Mouse (Mus musculus): ENCODE results near the gene Hspb11. TPM values are rescaled to one million over a fixed set of nuclear protein-coding genes. Genes with fewer than 3 reads are reported as not detected.
A peak's percentile ranks its signal among the peaks of the same experiment; 100 is the strongest.

Hspb11 gene
- total RNA-seq (2021) = 18.1 and 26.8 TPM in 2 replicates
- long read RNA-seq, transcript Hspb11-202 (6 exons, 607 nt) = major isoform, 6 of 17 reads
- long read RNA-seq, transcript Hspb11-201 (6 exons, 608 nt) = major isoform, 6 of 17 reads
- long read RNA-seq, partial matches to known transcripts = 2 of 17 reads
- long read RNA-seq, other reads (novel, unspliced or antisense) = 3 of 17 reads

DNA sequence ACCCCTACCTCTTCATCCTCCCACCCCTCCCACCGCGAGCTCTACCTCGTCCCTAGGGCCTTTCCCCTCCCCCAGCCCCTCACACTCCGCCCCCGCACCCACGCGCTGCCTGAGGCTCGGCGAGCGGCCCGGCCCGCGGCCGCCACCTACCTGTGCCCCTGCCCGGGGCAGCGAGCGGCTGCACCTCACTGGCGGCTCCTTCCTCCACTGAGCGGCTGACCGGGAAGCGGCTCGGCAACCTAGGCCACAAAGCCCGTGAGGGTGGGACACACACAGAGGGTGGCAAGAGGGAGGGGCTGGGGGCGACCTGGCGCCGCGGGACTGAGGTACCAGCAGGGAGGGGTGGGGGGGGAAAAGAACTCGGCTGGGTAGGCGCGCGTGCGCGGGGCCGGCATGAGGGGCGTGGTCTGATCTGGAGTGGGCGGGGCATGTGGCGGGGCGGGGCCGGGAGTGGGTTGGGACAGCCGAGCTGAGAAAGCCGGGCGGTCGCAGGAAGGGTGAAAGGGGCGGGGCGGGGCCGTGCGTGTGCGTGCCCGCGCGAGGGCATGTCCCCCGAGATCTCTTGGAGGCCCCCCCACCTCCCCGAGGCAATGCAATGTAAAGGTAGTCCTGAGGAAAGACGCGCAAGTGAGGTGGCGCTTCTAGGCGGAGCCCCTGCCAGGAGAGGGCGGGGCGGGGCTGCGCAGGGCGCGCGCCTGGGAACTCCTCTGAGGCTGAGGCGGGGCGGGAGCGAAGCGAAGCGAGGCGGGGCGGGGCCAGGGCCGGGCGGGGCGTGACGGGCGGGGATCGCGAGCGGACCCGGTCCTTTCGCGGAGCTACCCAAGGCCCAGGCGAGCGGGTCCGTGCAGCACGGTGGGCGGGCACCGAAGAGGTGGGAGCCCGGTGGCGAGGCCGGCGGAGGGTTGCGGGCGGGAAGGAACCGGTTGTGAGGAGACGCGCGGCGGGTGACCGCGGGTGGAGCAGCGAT lies at the start of gene Hspb11, which contains the start of gene Lrrc42:
TSS of gene Hspb11 (plus strand) at position 469 of the 967 bp plus-strand sequence.
TSS of gene Lrrc42 (minus strand) at position 408 of the 967 bp plus-strand sequence.
- DNase-seq = peak; percentile 96

DNA sequence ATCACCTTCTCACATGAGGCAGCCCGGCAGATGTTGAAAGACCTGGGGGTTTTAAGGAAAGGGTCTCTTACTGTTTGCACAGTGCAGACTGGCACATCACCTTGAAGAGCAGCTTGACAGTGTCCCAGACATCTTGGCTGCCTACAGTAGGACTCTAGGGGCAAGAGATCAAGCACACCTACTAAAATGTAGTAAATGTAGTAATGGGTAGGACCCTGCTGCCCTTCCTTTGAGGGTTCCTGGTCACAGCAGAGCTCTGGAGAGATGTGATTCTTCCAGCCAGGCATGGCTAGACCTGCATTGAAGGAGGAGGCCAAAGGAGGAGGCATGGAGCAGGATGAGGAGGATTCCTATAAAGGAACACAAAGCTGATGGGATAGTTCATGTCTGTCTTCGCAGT lies 46.4 kb upstream of the Hspb11 start:
- no peak for DNase-seq

DNA sequence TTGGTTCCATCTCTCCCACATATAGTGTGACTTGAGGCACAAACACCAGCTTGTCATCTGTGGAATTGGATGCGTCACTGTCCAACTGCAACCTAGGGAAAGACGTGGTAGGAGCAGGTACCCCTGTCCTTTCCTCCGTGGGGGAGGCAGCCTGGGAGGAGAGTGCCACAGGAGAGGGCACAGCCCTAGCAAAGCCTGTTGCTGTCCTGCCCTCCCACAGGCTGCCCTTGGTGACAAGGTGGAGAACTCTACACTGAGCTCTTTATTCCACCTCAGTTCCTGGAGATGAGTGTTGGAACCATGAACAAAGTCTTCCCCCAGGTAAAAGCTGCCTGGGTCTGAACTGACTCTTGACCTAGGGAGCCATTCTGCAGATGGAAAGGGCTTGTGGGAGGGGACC lies 44.5 kb upstream of the Hspb11 start, which contains the start of gene Ldlrad1:
TSS of gene Ldlrad1 (plus strand) at position 301 of the 400 bp plus-strand sequence.
- no peak for DNase-seq

DNA sequence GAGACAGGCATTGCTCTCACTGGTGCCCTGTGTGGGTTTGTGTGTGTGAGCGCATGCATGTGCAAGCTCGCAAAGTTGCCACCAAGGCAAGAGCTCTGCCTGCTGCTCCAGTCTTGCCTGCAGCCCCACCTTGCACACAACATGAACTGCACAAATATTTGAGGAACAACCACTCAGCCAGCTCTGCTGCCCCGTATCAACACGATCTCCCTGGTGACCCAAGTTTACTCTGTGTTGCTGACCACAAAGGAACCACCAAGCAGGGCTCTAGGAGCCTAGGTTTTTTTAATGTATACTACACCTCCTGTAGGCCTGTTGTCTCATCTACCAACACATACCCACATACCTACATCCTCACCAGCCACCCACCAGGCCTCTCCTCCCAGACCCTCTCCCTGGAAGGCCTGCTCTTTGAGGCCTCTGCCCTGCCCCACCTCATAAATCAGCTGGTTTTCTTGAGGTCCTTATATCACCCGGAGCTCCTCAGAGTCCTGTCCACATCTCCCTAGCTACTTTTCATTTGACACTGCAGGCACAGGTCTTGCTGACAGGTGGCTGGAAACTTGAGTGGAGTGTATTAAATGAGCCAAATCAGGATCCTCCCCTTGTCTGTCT lies 42.8 kb upstream of the Hspb11 start:
- no peak for DNase-seq

DNA sequence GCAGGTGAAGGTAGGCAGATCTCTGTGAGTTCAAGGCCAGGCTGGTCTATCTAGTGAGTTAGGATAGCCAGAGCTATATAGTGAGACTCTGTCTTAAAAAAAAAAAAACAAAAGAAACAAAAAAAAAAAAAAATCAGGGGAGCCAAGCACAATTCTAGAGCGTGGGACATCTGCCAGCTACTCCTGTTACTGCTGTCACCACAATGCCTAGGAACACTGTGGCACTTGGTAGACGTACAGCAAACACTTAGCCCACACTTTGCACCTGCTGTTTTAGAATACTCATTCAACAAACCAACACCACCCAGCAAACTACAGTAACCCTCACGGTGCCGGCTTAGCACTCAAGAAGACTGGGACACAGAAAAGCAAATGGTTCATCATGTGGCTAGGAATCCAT lies 41.9 kb upstream of the Hspb11 start:
- no peak for DNase-seq

DNA sequence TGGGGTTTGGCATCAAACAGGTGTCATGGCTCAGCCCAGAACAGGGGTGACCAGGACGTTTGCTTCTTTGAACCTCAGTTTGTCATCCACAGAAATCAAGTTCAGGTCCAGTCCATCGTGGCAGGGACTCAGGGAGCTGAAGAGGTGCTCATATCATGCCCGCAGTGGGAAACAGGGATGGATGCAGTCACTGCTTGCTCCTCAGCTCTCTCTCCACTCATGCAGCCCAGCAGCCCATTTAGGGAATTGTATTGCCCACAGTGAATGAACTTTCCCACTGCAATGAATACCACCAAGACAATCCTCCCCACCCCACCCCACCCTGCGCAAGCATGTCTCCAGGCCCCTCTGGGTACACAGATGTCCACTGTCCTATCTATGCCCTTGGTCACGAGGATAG lies 41.5 kb upstream of the Hspb11 start:
- no peak for DNase-seq

DNA sequence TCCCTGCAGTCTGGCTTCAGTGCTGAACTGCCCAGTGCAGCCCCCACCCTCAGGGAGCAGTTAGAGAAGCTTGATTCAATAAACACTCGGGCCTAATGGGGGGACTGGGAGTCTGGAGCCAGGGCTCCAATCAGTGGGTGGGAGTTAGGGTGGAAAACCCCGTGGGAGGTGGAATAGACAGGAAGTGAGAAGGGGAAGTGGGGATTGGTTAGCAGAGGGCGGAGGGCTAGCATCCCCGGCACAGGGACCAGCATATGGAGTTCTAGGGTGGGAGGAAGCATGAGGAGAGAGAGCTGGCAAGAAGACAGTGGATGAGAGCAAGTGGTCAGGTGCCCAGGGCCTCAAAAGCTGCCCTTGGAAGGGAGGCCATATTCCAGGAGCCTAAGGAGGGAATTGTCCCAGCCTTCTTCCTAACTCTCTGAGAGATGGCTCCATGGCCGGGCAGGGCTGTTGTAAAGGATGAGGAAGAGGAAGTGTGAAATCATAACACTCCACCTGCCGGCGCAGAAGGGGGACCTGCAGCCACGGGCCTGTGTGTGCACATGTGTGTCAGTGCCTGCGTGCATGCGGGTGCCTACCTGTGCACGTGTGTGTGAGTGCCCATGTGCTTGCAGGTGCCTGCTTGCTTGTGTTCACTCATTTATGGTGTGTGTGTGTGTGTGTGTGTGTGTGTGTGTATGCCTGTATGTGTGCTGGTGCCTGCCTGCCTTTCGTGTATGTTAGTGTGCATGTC lies 39.9 kb upstream of the Hspb11 start:
- DNase-seq = no peak

DNA sequence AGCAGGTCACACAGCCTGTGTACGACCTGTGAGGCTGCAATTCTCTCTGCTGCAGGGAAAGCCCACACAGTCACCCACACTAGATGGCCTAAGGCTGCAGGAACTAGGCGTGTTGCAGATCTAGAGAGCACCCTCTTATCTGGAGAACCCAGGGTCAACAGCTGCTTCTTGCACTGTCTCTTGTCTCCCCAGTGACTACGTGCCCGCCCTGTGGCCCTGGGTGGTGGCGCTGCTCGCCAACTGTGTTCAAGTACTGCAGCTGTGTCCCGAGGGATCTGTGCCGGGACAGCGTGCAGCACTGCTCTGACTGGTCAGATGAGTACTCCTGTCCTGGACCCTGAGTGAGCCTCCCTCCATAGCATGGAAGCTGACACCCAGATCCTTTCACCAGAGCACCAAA lies 35.8 kb upstream of the Hspb11 start:
- peak; percentile 49 for DNase-seq

DNA sequence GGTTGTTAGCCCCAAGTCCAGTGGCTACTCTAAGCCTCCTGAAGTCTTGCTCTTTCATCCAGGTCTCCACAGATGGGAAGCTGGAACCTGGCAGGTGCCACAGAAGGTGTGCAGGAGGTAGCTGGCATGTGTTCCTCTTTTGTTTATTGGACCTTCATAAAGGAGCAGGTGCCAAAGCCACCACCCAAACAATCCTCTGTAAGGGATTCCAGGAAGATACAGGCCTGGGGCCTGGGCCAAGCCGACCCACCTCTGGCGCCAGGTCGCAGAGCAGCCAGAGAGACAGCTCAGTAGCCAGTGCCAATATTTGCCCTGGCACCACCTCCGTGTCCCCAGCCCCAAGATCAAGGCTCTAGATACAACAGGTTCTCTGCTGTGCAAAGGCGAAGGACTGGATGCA lies 31.9 kb upstream of the Hspb11 start:
- no peak for DNase-seq

DNA sequence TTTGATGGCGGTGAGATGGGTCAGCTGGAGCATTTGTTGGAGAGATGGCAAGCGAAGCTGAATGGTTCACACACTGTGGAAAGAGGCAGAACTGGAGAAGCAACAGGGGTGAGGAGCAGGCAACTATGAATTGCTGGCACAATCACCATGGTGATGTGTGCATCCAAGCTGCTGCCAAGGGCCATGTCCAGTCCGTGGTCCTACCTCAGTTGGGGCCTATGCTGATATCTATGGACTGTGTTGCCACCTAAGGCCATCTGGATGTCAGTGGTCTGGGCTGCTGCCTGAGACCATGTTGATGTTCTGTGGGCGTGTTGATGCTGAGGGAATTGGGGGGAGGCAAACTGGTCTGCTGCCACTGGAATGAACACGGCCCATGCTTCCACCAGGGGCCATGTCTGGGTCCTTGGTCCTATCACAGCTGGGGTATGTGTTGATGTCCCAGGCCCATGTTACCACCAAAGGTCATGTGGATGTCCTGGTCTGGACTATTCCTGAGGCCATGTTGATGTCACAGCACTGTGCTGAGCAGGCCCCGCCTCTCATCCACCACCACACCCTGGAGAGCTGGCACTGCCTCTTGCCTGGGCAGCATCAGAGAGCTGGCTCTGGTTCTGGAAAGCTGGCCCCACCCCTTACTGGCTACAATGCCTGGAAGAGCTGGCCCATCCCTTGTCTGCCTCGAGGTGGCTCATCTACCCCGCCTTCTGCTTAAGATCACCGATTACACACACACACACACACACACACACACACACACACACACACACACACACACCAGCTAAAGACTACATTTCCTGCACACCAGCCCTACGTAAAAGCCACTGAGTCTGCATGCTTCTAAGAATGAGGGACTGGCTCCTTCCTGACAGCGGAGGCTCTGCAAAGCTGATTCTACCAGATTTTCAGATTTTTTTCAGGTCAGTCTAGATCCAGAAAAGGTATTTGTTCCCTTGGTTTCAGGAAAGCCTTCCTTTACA lies 29.9 kb upstream of the Hspb11 start:
- peak; percentile 48 for DNase-seq

DNA sequence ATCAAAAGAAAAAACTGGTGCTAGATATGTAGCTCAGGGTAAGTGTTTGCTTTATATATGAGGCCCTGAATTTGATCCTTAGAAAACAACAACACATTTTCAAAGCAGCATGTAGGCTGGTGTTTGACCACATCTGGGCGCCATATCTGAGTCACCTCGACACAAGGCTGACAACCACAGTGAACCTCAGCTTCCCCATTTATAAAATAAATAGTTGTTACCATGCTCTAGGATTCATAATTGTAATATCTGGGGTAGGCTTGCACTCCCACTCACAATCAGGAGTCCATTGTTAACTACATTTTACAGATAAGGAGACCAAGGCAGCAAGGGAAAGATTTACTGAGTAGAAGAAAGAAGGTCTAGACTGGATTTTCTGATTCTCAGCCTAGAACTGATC lies 27.1 kb upstream of the Hspb11 start:
- DNase-seq = no peak

DNA sequence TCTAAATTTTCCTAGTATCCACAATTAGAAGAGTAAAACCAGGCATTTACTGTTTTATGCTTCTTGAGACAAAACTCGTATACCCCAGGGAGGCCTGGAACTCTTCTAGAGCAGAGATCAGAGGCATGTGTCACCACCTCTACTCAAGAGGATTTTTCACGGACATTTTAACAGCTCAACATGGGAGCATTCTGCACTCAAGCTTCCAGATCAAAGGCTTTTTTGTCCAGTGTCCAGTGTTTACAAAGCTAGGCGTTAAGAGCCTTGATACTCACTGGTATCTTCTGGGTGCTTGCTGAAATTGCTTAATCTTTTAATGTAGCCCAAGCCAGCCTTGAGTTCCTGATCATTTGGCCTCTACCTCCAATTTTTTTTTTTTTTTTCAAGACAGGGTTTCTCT lies 21.2 kb upstream of the Hspb11 start:
- no peak for DNase-seq

DNA sequence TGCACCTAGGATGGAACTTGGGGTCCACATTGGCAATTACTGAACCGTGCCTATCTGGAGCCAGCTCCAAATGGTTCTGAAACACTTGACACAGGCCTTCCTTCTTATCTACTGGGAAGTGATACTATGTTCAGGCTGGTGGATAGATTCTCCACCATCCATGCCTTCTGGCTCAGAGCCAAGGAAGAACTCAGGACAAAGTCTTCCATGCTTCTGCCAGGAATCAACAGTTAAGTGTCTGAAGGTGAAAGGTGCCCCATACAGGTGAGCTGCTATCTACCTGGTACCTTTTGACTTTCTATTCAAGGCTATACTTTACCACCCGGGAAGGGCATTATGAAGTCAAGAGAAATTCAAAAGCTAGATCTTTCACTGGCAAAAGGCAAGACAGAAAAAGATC lies 15.1 kb upstream of the Hspb11 start:
- no peak for DNase-seq

DNA sequence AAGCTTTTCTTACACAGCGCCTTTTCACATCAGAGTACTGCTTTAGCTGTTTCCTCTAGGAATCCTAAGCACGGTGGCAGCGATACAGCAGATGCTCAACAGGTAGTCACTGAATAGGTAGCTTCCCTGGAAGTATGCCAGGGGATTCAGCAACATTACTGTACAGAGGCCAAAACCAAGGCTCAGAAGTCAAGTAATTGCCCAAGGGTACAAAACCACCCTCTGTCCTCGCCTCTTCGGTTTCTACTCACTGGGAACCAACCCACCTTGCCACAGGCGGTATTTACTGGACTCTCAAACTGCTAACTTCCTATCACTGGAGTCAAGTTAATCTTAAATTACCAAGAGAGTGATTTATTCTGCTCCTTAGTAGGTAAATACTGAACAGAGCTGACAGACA lies 13.2 kb upstream of the Hspb11 start:
- DNase-seq = no peak

DNA sequence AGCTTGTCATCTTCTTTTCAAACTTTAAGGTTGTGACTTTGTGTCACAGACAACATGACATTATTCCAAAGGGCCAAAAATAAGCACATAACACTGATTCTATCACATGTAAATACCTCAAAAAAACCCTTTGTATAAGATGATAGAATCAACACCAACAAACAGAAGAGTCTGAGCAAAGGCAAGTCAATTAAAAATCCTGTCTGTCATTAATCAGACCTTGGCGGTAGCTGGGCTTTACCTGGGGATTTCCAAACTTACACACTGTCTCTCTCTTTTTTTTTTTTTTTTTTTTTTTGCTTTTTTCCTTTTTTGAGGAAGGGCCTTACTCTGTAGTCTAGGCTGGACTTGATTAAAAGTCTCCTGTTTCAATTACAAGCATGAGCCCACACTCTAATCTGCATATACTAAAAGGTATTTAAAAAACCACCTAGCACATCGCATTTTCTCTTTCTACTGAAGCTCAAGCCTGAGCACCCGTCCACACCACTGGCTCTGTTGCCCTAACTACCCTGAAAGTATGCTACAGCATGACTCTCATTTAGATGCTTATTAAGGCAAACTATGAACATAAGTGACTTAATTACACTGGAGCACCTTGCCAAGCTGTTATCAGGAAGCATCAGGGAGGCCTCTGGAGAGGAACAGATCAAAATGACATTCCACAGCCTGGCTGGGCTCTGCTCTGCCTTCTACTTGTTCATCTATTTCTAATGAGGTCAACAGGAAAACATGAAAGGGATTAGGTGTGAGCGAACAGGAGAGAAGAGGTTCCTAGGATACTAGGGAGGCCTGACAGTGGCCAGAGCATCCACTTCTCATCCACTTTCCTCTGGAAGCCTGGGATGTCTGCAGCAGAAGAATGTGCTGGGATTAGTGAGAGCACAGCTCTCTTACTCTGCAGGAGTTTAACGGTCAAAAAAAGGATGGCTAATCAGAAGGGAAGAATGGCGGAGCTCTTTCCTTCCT lies 9.7 kb upstream of the Hspb11 start:
- no peak for DNase-seq

DNA sequence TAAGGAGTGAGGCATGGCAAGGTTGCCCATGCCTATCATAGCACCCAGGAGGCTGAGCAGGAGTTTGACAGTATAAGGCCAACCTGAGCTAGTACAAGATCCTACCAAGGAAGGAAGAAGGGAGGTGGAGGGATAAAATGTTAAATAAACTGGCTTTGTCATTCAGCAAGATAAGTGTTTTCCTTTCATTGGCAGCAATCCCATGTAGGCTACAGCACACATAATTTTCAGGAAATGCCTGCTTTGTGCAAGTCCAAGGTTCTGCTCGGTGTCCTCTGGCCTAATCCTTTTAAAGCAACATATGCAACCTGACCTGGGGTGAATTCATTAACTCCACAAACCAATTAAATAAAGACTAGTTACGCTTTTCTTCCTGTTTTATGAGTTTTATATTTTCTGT lies 8.0 kb upstream of the Hspb11 start:
- DNase-seq = no peak

DNA sequence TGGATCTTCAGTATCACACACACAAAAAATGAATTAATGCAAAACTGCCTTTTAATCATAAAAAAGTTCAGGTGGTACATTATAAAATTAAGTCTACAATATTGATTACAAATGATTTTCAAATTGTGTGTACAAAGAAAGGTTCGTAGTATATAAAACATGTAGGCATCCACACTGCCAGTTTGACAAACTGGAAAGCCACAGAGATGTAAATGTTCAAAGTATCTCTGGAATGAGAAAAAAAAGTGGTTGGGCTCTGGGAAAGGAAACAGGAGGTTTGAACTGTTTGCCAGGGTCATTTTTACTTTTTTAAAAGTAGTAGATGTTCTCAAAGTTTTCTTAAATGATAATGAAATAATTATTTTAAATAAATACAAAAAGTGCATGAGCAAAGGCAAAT lies 7.4 kb upstream of the Hspb11 start:
- DNase-seq = no peak

DNA sequence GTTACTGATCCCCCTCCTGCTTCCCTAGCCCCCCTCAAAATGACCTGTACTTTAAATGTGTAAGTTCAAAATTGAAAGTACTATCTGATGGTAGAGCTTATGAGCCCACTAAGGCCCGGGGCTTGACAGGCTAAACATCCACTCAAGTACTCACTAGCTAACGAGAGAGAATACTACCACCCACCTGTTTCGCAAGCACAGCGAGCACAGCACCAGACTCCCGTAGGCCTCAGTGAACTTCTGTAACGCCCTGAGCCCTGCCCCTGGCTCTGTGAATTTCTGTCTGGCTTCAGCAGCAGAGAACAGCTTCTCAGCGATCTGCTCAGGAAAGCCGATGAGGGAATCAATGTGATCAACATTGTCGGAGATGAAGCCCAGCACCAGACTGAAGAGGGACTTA lies 6.3 kb upstream of the Hspb11 start:
- no peak for DNase-seq

DNA sequence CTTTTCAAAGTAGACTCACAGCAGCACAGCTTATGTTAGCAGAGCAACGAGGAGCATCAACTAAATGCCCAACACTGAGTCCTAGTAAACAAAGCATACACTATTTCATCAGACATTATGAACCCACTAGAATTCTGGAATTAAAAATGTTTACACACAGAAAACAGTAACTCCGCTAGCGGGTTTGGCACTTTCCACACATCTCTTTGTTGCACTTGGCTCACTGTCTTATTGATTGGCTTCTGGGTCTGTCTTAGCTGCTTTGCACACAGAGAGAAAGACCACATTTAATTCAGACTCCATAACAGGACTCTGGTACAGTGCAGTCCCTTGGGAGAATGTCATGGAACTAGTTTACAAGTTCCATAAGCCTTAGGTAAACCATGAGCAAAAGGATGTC lies 5.3 kb upstream of the Hspb11 start:
- DNase-seq = no peak

DNA sequence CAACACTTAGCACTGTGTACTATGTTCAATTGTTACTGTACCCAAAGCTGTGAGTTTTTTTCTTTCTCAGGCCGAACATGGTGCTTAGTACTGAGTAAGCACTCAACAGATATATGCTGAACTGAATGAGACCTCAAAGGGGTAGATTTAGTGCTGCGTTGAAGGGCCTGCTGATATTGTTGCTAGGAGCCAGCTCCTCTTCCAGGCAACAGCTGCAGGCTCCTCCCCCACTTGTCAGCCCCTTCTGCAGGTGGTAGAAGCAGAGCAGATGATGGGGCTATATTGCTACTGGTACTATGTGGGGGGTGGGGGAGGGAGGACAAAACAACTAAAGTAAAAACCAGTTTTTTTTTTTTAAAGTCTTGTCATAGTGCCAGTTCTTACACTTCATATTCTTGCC lies 3.9 kb upstream of the Hspb11 start:
- no peak for DNase-seq

Measured in adrenal gland, postnatal 25 days (tissue).